Mouse (Mus musculus): Measurements from ENCODE around the gene Gbp5. TPM values are rescaled to one million over a fixed set of nuclear protein-coding genes. Genes with fewer than 3 reads are reported as not detected.

Gene Gbp5
- 1.6 and 3.5 TPM in 2 replicates for total RNA-seq (2023)

GRCm38 (mm10) chr3:142493536-142494061, at the start of gene Gbp5:
Gbp5 (plus strand) TSS chr3:142493978.

GRCm38 (mm10) chr3:142530087-142530953, 36.5 kb downstream of the Gbp5 start, which contains the start of gene Gbp7:
Gbp7 (plus strand) TSS chr3:142530342.

GRCm38 (mm10) chr3:142559632-142560228, 66.0 kb downstream of the Gbp5 start, which contains the start of gene Gbp3:
Gbp3 (plus strand) TSS chr3:142560026.

Other genes starting within 250 kb of the Gbp5 start
- 66.1 and 79.4 TPM in 2 replicates for gene Pdlim5, start 98.3 kb upstream of the Gbp5 start, total RNA-seq (2023)
- 5.1 and 5.8 TPM in 2 replicates for gene Gbp7, start 36.4 kb downstream of the Gbp5 start, total RNA-seq (2023)
- 10.9 and 14.2 TPM in 2 replicates for gene Gbp3, start 66.0 kb downstream of the Gbp5 start, total RNA-seq (2023)
- gene Gbp2b, start 100.9 kb downstream of the Gbp5 start, total RNA-seq (2023), result not detected in 2 replicates
- 7.1 and 10.3 TPM in 2 replicates for gene Gbp2, start 126.6 kb downstream of the Gbp5 start, total RNA-seq (2023)
- gene Kyat3, start 207.1 kb downstream of the Gbp5 start, total RNA-seq (2023), result 1.4 and 2.0 TPM in 2 replicates